Mouse (Mus musculus) right cerebral cortex, postnatal 25 days (tissue): ENCODE measurements around the gene B4galt3.
"Not testable (repeated sequence)": the region's sequence is repeated elsewhere in the genome, so short reads cannot be mapped to it uniquely, and the experiment has no call there.

ENCODE experiments used
- DNase-seq: peaks from one replicate; pipeline ENCODE4 v3.0.0; 2022

The B4galt3 gene

DNA sequence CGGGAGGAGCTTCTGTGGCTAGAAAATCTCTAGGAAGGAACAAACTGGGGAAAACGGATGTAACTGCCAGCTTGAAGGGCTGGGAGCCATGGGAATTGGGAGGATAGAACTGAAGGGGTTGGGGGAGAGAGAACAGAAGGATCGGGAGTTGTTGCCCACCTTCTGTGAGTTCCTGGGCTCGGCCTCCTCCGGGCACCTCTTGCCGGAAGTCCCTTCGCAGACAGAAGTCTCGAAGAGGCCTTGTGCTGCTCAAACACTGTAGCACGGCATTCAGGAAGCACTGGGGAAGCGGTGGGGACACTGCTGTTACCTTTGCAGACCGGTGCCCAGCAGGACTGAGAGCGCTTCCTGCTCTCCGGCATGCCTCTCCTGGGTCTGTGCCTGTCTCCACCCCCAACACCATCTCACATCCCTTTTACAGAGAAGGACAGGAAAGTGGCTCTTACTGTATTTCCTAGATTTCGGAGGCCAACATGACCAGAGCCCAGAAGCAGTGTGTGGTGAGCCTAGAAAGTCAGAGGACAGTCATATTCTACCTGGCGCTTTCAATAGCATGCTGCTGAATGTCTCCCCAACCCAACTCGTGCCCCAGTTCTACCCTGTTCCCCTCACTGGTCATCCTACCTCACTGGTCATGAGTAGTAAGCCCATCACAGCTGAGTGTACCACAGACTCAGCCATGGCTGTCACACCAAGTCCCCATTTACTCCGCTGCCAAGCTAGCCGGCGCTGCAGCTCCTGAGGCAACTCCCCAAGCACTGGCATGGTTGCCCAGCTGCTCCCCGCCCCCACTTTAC, 15.2 kb downstream of the B4galt3 start:
- no peak for DNase-seq

DNA sequence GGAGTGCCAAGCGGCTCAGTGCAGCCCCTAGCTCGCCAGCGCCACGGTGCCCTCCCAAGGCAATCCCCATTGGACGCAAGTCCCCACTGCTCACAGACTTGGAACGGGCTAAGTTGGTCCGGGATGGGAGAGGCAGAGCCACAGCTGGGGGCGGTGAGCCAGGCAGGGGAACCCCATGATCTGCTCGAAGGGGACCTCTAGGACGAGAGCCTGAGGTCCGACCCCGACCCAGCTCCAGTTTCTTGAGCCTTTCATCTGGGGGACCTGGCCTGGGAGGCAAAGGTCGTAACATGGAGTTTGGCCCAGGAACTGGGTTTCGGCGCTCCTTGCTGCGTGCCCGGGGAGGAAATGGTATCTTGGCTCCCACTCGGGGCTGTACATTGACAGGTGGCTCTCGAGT, 16.4 kb downstream of the B4galt3 start:
- no peak for DNase-seq

DNA sequence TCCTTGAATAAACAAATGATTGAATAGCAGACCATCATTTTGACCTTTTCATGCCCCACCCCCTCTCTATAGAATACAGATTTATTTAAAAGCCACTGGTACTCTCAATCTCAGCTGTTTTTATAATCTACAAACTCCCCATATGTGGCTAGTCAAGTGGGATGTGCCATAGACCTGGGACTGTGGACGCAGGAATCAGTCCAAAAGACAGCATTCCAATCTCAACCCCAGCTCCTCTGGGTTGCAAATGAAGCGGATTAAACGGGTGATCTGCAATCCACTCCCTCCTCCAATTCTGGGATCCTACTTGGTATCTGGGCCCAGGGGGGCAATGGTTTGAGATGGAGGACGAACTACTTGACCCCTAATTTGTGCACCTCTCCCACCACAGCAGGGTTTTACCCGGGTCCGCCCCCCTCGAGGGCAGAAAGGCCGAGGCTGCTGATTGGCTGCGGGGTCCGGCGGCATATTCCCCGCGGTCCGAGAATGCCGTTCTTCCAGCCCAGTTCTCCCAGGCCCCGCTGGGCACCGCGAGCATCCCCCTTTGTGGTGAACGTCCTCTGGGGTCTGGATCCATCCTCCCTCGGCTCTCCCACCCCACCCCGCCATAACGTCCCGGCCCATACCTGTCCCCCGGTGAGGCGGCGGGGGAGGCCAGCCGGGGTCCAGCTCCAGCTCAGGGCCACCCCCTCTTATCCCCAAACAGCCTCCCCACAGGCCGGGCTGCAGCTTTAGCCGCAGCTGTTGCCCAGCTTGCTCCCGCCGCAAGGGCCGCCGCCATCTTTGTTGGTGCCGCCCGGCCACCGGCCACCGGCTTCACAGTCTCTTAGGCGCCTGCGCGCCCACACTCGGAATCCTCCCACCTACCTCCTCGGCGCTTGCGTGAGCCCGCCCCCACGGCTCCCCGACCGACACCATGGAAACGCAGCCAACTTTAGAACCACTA, 17.3 kb downstream of the B4galt3 start, which contains the start of gene Usp21:
TSS of gene Usp21 (minus strand) at position 856 of the 946 bp plus-strand sequence.
- peak; percentile 95 for DNase-seq

DNA sequence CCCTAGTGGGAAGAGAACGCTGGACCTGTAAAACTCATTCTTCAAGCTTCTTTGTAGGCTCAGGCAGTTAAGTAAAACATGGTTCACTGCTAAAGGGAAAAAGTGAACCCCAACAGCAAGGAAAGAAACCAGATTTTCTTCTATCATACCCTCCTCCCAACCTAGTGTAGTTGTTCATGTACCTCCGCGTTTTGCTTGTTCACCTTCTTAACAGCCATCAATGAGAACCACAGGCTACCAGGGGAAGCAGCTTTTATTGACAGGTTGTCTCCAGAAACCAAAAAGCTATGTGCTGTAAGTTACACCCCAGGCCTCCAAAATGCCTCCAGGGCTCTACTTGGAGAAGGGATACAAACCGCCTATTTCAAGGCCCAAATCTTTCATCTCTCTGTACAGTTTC, 18.2 kb downstream of the B4galt3 start:
- DNase-seq, result no peak

DNA sequence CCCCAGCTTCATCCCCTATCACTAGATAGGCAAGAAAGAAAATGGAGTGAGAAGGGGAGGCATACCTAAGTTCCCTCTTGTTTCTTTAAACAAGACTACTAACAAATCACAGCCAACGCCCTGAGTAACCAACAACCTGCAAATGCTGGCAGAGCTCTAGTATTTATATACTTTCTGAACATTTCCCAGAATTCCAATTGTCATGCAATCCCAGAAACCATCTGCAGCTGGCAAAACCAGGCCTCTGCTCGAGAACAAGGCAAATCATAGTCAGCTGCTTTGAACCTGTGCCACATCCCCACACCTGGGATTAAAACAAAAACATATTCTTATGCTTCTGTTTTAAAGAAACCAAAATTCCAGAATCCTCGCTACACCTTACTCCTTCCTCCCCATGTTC, 23.2 kb downstream of the B4galt3 start:
- DNase-seq, result no peak

DNA sequence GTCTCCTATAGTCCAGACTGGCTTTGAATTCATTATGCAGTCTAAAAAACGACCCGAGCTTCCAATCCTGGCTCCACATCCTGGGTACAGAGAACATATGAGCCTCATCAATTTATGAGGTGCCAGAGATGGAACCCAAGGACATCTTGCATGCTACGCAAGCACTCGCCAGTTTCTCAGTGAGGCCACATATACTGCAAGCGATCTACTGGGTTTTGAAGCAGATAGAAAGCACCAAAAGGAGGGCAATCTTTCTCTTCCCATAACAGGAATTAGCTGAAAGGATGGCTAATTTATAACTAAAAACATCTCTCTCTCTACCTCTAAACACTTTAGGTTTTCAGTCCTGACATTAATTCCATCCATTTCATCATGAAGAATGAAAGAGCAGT, 23.8 kb downstream of the B4galt3 start:
- no peak for DNase-seq

DNA sequence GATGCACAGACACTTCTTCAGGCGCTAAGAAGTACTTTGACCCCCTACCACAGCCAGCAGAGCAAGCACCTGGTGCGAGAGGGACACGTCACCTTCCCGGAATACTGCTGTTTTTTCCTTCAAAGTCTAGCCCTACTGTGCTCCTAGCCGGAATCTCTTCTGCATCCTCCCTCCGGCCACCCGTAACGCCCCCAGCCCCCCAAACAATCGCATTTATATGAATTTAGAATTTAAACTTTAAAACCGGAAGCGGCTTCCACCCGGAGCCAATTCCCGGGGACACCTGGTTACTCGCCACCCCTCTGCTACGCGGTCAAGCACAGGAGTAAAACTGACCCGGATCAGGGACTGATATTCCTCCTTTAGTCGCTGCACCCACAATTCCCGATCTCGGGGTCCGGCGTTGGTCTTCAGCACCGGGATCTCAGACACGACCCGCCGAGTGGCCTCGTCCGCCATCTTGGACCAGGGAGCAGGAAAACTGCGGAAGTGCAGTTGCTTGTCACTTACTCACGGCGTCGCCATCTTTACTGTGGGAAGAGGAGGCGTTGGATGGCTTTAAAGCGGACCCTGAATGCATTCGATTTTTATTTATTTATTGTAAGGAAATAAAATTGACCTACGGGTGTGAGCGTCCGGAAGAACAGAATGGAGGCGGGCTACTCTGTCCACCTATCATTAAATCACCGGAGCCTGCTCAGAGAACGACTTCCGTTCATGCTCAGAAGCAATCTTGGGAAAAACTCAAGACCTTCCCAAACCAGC, 24.4 kb downstream of the B4galt3 start, which contains the start of gene Ufc1:
TSS of gene Ufc1 (minus strand) at position 727 of the 765 bp plus-strand sequence.
- DNase-seq, result peak; percentile 84

DNA sequence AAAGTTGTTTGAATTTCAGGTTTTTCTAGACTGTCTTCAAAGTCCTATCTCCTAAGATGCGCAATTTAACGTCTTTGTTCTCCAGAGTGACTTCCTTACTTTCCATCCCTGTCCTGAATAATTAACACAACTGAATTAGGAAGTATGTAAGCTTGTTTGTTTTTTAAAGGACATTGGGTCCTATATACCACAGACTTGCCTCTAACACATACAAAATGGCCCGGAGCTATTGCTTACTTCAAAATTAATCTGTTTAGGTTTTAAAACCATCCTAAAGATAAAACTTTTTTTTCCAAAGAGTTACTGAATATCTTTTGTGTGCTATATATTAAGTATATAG, 24.9 kb downstream of the B4galt3 start:
- no peak for DNase-seq

DNA sequence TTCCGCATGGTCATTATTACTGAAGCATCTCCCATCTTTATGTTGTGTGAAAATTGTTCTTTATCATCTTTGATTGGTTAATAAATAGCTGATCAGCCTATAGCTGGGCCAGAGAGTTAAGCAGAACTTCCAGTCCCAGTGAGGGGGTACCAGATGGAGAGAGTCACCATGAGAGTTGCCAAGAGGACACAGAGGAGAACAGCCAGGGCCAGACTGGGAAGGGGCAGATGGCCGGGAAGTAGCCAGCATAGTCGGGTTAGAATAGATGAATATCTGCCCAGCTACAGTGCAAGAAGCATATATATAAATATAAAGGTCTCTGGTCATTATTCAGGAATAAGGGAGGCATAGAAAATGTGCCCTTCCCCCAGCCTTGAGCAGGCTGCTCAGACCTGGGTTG, 28.1 kb downstream of the B4galt3 start:
- DNase-seq, result no peak

DNA sequence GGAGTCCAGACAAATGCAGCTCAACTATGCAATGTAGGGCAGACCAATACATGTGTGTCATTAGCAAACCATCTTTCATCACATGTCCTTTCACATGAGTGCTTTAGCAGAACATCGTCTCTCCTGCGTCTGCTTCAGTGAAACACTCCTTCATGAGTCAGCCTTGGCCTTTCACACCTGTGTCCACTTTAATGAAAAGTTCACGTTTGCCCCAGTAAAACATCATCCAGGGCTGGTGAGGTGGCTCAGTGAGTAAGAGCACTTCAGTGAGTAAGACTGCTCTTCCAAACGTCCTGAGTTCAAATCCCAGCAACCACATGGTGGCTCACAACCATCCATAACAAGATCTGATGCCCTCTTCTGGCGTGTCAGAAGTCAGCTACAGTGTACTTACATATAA, 36.0 kb downstream of the B4galt3 start:
- DNase-seq, result not testable (repeated sequence)

DNA sequence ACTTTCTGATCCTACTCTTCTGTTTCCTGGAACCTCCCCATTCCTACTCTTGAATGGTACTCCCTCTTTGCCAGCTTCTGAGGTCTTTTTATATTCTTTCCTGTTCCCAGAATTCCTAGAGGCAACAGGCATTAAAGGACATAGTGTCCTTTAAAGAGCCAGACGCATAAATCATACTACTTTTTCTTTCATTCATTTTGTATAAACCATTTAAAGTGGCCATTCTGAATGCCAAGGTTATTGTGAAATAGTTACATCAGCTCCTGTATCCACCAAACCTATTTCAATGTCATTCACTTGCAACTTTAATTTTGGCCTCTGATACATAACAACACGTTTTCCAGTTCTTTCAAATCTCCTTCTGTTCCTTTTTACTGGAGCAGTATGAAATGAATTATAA, 39.2 kb downstream of the B4galt3 start:
- DNase-seq, result no peak

DNA sequence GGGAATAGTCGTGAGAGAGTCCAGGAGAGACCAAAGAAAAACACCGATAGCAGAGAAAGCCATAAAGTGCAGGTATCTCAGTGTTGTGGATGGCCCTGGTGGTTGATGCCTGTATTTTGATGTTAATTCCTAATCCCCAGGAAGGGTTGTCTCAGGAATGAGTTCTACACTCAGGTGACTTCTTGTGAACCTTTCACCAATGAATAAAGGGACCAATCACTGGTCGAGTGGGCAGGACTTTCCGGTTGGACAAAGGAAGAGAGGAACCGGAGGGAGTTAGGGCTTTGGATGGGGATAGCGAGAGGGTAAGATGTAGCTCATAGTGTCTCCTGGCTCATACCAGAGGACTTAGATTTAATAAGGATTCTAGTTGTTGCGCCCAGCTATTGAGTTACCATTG, 49.6 kb downstream of the B4galt3 start:
- DNase-seq, result no peak

DNA sequence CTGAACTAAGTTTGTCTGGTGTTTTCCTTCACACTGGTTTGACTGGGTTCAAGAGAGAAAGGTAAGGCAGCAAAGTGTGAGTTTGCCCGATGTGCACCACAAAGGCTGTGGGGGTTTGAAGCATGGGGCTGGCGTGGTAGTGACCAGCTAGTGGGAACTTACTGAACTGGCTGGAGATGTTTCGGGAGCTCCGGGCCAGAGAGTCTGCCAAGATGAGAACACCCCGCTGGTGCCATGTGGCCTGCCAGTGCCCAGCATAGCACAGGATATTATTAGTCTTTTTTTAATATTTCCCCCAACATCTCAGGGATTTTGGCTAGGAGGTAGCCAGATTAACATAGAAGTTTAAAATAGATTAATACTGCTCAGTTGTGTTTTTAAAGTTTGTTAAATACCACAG, 50.0 kb downstream of the B4galt3 start:
- DNase-seq, result no peak

DNA sequence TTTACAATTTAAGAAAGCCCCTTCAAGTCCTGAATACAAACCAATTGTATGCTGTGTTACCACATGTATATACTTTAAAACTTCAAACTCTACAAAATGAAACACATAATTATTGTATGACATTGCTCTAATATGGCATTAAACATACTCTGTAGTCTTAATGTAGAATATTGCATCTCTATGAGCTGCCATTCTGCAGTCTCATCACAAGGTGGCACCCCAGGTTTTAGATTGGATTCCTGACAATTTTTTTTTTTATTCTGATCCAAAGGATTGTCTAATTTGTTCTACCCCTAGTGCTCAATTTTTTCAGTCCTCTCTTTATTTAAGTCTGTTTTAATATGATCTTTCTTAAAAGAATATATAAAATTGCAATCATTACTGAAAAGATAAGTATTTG, 51.3 kb downstream of the B4galt3 start:
- no peak for DNase-seq

DNA sequence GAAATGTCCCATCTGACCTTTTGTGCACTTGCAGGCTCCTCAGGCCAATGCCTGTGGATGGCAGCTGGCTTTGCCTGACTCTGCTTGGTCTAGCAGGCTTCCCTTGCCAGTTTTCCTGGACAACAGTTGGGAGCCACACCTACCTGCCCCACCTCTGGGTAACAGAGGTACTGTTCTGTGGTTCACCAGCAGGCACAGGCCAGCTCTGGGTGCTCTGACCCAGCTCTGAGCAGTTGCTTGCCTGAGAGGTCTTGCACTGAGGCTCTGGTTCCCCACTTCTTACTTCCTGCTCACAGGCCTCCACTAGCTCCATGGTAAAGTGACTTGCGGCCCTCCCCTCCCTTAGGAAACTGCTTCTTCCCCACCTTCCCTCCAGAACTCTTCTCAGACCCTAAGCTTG, 51.9 kb downstream of the B4galt3 start:
- no peak for DNase-seq

DNA sequence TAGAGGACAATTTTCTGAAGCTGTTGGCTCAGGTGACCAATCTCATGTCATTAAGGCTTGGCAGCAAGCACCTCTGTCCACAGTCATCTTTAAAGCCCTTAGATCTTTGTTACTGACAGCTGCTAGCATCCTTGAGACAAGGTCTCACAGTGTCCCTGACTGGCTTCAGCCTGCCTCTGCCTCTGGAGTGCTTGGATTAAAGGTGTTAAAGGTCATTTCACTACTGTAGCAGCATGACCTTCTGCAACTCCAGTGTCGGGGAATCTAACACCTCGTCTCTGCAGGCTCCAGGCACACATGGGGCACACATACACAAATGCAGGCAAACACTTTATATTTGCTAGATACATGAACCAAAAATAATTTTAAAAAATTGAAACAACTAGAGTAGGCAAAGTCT, 55.4 kb downstream of the B4galt3 start:
- DNase-seq, result no peak
